Mouse (Mus musculus) MEL (cell line): Measurements from ENCODE around the gene Rslcan18.

Experiments used
- CHD1 ChIP-seq: IDR thresholded peaks from 2 replicates; pipeline ENCODE4 v1.6.1; 2012; ENCODE audit warnings: low read depth, mild to moderate bottlenecking, inconsistent platforms, low read length, improper control_type of control experiment
- CTCF ChIP-seq, 3 experiments: IDR thresholded peaks in 2 of 3; conservative IDR thresholded peaks in 1 of 3; 2 replicates each; pipeline ENCODE4 v1.5.1; 2011 to 2012; ENCODE audit warnings: low read length in 3 of 3, low read depth in 2 of 3, mild to moderate bottlenecking in 2 of 3, improper control_type of control experiment in 1 of 3, inconsistent platforms in 1 of 3, mixed read lengths in 1 of 3, moderate library complexity in 1 of 3; ENCODE audit not compliant: control insufficient read depth in 1 of 3, insufficient read depth in 1 of 3, poor library complexity in 1 of 3, severe bottlenecking in 1 of 3
- MXI1 ChIP-seq: IDR thresholded peaks from 2 replicates; pipeline ENCODE4 v1.6.1; 2011; ENCODE audit warnings: mild to moderate bottlenecking, low read depth, low read length, improper control_type of control experiment
- POLR2AphosphoS2 ChIP-seq: IDR thresholded peaks from 2 replicates; pipeline ENCODE4 v1.6.1; 2011; ENCODE audit warnings: low read length, improper control_type of control experiment
- ZMIZ1 ChIP-seq: IDR thresholded peaks from 2 replicates; pipeline ENCODE4 v1.6.1; 2012; ENCODE audit warnings: low read depth, mild to moderate bottlenecking, inconsistent platforms, low read length, improper control_type of control experiment, moderate library complexity

GRCm38 (mm10) chr13:67112096-67112495 is 4.0 kb downstream of the Rslcan18 start:
- no peak for TF ChIP-seq CTCF (IDR thresholded peaks at IDR 0.05 in 2 of 3, conservative IDR thresholded peaks at IDR 0.05 in 1 of 3; ENCODE audit: control insufficient read depth in 1 of 3, insufficient read depth in 1 of 3, low read depth in 2 of 3, low read length in 3 of 3, poor library complexity in 1 of 3, severe bottlenecking in 1 of 3)
- TF ChIP-seq POLR2AphosphoS2, result no peak
- no peak for TF ChIP-seq MXI1
- no peak for TF ChIP-seq CHD1
- TF ChIP-seq ZMIZ1, result no peak
